Mouse (Mus musculus) forebrain, embryonic 11.5 days (tissue): ENCODE data around the gene Bag6. TPM values are rescaled to one million over a fixed set of nuclear protein-coding genes. Genes with fewer than 3 reads are reported as not detected.

Experiments
- ATAC-seq: fragments of 200-750 bp; cut with Nextera tagmentation; replicated peaks from 2 replicates; pipeline ENCODE4 v1.8.0; 2017; ENCODE audit warnings: moderate TSS enrichment; ENCODE audit not compliant: low FRiP score
- DNase-seq: peaks from one replicate; pipeline ENCODE4 v3.0.0-alpha.2; 2017; ENCODE audit warnings: low spot score
- H3K27ac ChIP-seq: fragments of 300-500 bp; sonication (generic); 2 replicates; pipeline ENCODE4 v1.5.1; 2014; ENCODE audit warnings: low read depth, low read length
- H3K27me3 ChIP-seq: fragments of 300-500 bp; sonication (generic); 2 replicates; pipeline ENCODE4 v1.6.1; 2014; ENCODE audit warnings: mild to moderate bottlenecking, low read length, mixed read lengths; ENCODE audit not compliant: control insufficient read depth, insufficient read depth
- H3K36me3 ChIP-seq: fragments of 300-500 bp; sonication (generic); 2 replicates; pipeline ENCODE4 v1.6.1; 2014; ENCODE audit warnings: mild to moderate bottlenecking, low read length, moderate library complexity, mixed read lengths; ENCODE audit not compliant: control insufficient read depth, insufficient read depth
- H3K4me1 ChIP-seq: fragments of 300-500 bp; sonication (generic); replicated peaks from 2 replicates; pipeline ENCODE4 v1.6.1; 2014; ENCODE audit warnings: low read length, mixed read lengths; ENCODE audit not compliant: control insufficient read depth, insufficient read depth
- H3K4me2 ChIP-seq: fragments of 300-500 bp; sonication (generic); 2 replicates; pipeline ENCODE4 v1.6.1; 2014; ENCODE audit warnings: low read depth, mild to moderate bottlenecking, low read length, moderate library complexity, mixed read lengths; ENCODE audit not compliant: severe bottlenecking
- H3K4me3 ChIP-seq: fragments of 300-500 bp; sonication (generic); 2 replicates; pipeline ENCODE4 v1.5.1; 2014; ENCODE audit warnings: low read depth, low read length
- H3K9ac ChIP-seq: fragments of 300-500 bp; sonication (generic); 2 replicates; pipeline ENCODE4 v1.6.1; 2014; ENCODE audit warnings: low read length
- H3K9me3 ChIP-seq: fragments of 300-500 bp; sonication (generic); 2 replicates; pipeline ENCODE4 v1.6.1; 2016; ENCODE audit warnings: low read length, mixed read lengths; ENCODE audit not compliant: control insufficient read depth
- WGBS: fragments of 180-500 bp; shearing (Covaris S2); extraction: QIAGEN DNeasy Blood & Tissue Kit; methylation state at CpG from one replicate; pipeline ENCODE4 v1.1.7; 2014; 5-methylcytosine and 5-hydroxymethylcytosine counted together
- microRNA-seq: library from miRNA; unstranded; fragments of <30 nt; microRNA quantifications from one replicate; pipeline ENCODE4, GENCODE M21; 2016; ENCODE audit not compliant: insufficient number of aligned reads
- polyA plus RNA-seq: library from polyadenylated mRNA; unstranded; fragments of >200 nt; fragmentation: Nextera tagmentation; extraction: Ambion mirVana; gene quantifications from 2 replicates; pipeline ENCODE4 v1.2.1, GENCODE M21; 2014

The Bag6 gene
- polyA plus RNA-seq, 1 experiment from 2014 or later, result 96.6 TPM

DNA sequence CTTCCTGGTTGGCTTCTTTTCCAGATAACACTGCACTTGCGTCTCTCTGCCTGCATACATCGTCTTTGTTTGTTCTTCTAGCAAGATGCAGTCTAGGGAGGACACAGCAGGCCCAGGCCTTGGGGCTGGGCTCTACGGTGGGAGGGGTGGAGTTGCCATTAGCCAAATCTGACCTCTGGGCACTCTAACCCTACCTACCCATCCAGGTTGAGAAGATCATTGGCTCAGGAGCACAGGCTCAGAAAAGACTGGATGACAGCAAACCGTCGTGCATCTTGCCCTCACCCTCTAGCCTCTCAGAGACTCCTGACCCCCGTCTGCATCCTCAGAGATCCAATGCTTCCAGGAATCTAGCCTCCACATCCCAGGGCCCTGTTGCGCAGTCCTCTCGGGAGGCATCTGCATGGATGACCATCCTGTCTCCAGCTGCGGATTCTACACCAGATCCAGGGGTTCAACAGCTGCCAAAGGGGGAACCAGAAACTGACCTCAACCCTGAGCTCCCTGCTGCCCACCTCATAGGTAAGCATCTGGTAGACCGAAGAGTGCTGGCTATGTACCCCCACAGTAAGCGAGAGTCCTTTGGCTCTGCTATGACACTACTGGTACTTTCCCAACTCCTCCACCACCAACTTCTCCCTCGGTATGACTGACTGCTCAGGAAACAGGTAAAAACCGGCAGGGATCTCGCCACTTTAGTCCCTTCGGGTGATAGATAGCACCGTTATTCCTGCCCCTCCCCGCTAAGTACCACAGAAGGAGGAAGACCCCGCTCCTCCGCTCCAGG is 60.1 kb downstream of the Bag6 start:
- no peak for ATAC-seq
- 49% methylated on average over 18 of the region's 19 CpGs for WGBS
- H3K27ac ChIP-seq, result no peak overlapping the region

DNA sequence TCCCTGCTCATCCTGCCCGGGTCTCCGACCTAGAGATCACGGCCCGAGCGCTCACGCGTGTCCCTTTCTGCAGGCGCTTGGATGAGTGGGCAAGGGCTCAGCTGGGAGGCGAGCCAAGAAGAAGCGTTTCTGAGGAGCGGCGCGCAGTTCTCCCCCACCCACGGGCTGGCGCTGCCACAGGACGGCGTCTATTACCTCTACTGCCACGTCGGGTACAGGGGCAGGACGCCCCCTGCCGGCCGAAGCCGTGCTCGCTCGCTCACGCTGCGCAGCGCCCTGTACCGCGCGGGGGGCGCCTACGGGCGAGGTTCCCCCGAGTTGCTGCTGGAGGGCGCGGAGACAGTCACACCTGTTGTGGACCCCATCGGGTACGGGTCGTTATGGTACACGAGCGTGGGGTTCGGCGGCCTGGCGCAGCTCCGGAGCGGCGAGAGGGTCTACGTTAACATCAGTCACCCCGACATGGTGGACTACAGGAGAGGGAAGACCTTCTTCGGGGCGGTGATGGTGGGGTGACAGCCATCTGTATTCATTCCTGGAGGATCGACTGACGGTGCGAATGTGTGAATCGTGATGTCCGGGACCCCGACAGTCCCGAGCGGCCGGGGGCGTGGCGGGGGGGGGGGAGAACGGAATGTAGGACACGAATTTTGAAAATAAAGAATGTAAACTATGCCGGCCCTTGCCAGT is 60.8 kb downstream of the Bag6 start:
- 2% methylated on average over 66 of the region's 66 CpGs for WGBS
- Histone ChIP-seq H3K4me1 (peaks cover 3% of the 10 kb centered on the region; the same call in 1 of the 2 replicates), H3K27me3 (peaks cover 20% of the 10 kb centered on the region), H3K4me3 (peak overlapping the region; percentile 32), H3K9ac (peak overlapping the region; percentile 32), H3K27ac (no peak overlapping the region), H3K4me2 (peak overlapping the region; percentile 59), H3K36me3 (no peaks in the 10 kb centered on the region), H3K9me3 (no peaks in the 10 kb centered on the region)
- ATAC-seq, result peak; percentile 72
- DNase-seq, result peak; percentile 86

More for the DNA sequence above, 60.1 kb downstream of the Bag6 start:
- DNase-seq, result no peak
- Histone ChIP-seq H3K9me3 (no peaks in the 10 kb centered on the region), H3K36me3 (no peaks in the 10 kb centered on the region), H3K4me2 (peak overlapping the region; percentile 59), H3K9ac (peak overlapping the region; percentile 32), H3K27me3 (peaks cover 18% of the 10 kb centered on the region), H3K4me3 (peak overlapping the region; percentile 32), H3K4me1 (peaks cover 3% of the 10 kb centered on the region; the same call in 1 of the 2 replicates)

DNA sequence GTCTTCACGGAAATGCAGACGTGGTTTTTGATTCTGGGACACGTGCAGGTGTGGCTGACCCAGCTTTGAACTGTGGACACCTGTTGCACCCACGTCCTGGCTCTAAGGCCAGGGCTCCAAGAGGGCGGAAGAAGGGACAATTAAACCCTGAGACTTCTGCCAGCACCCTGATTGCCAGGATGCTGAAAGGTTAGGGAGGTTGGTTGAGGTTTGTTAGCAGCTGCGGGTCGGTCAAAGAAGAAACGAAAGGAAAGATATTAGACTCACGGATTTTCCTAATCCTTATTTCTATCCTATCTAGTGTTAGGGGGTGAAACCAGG is 61.3 kb downstream of the Bag6 start:
- ATAC-seq (no peak), DNase-seq (no peak)
- Histone ChIP-seq H3K36me3 (no peaks in the 10 kb centered on the region), H3K27me3 (peaks cover 20% of the 10 kb centered on the region), H3K4me1 (peaks cover 3% of the 10 kb centered on the region; the same call in 1 of the 2 replicates), H3K27ac (no peak overlapping the region), H3K9me3 (no peaks in the 10 kb centered on the region), H3K4me3 (peak overlapping the region; percentile 32; the same call in 1 of the 2 replicates), H3K4me2 (peak overlapping the region; percentile 59), H3K9ac (no peak overlapping the region; the same call in 1 of the 2 replicates)
- WGBS, result 31% methylated on average over 9 of the region's 9 CpGs

Small RNA genes within 50 kb of the gene (microRNA-seq; reads per million reads assigned to microRNA genes)
- not detected for gene Mir6973a

Other genes starting within 250 kb of the Bag6 start
- gene C2, start 236.9 kb upstream of the Bag6 start, polyA plus RNA-seq, result 1.1 and 1.7 TPM in 2 replicates
- gene Ehmt2, start 236.7 kb upstream of the Bag6 start, polyA plus RNA-seq, result 90.4 and 96.8 TPM in 2 replicates
- not detected in 2 replicates for gene Slc44a4, start 220.7 kb upstream of the Bag6 start, polyA plus RNA-seq
- gene Neu1, start 203.9 kb upstream of the Bag6 start, polyA plus RNA-seq, result 12.8 and 13.4 TPM in 2 replicates
- 0.24 TPM in 1 of 2 replicates, not detected in the other for gene Hspa1b, start 175.9 kb upstream of the Bag6 start, polyA plus RNA-seq
- not detected in 2 replicates for gene Gm20481, start 165.3 kb upstream of the Bag6 start, polyA plus RNA-seq
- 1.6 TPM in 2 replicates for gene Hspa1a, start 163.0 kb upstream of the Bag6 start, polyA plus RNA-seq
- 1.7 and 1.8 TPM in 2 replicates for gene Hspa1l, start 162.5 kb upstream of the Bag6 start, polyA plus RNA-seq
- gene Lsm2, start 153.3 kb upstream of the Bag6 start, polyA plus RNA-seq, result 288 and 292 TPM in 2 replicates
- 169 and 174 TPM in 2 replicates for gene Vars, start 134.2 kb upstream of the Bag6 start, polyA plus RNA-seq
- gene Vwa7, start 118.6 kb upstream of the Bag6 start, polyA plus RNA-seq, result 0.15 and 0.27 TPM in 2 replicates
- gene Sapcd1, start 107.2 kb upstream of the Bag6 start, polyA plus RNA-seq, result 4.0 and 4.1 TPM in 2 replicates
- 5.8 and 7.9 TPM in 2 replicates for gene Msh5, start 88.4 kb upstream of the Bag6 start, polyA plus RNA-seq
- gene Clic1, start 85.2 kb upstream of the Bag6 start, polyA plus RNA-seq, result 67.7 and 74.5 TPM in 2 replicates
- 489 and 543 TPM in 2 replicates for gene Ddah2, start 76.1 kb upstream of the Bag6 start, polyA plus RNA-seq
- gene Ly6g6c, start 69.8 kb upstream of the Bag6 start, polyA plus RNA-seq, result 0.20 TPM in 1 of 2 replicates, not detected in the other
- 1.3 and 1.6 TPM in 2 replicates for gene Mpig6b, start 69.0 kb upstream of the Bag6 start, polyA plus RNA-seq
- 0.39 and 0.57 TPM in 2 replicates for gene Ly6g6e, start 58.3 kb upstream of the Bag6 start, polyA plus RNA-seq
- 1.7 and 1.8 TPM in 2 replicates for gene Ly6g6d, start 57.1 kb upstream of the Bag6 start, polyA plus RNA-seq
- gene Ly6g6f, start 49.6 kb upstream of the Bag6 start, polyA plus RNA-seq, result 0.72 and 0.88 TPM in 2 replicates
- 52.6 and 53.8 TPM in 2 replicates for gene Abhd16a, start 45.9 kb upstream of the Bag6 start, polyA plus RNA-seq
- not detected in 2 replicates for gene Ly6g5c, start 26.9 kb upstream of the Bag6 start, polyA plus RNA-seq
- gene Ly6g5b, start 19.8 kb upstream of the Bag6 start, polyA plus RNA-seq, result 1.4 and 1.9 TPM in 2 replicates
- 29.5 and 33.7 TPM in 2 replicates for gene Gpank1, start 13.7 kb upstream of the Bag6 start, polyA plus RNA-seq
- 296 and 297 TPM in 2 replicates for gene Csnk2b, start 13.1 kb upstream of the Bag6 start, polyA plus RNA-seq
- 8.6 and 8.7 TPM in 2 replicates for gene D17H6S53E, start 8.8 kb upstream of the Bag6 start, polyA plus RNA-seq
- 0.64 and 0.88 TPM in 2 replicates for gene Apom, start 3.1 kb upstream of the Bag6 start, polyA plus RNA-seq
- gene Prrc2a, start 29.7 kb downstream of the Bag6 start, polyA plus RNA-seq, result 277 and 281 TPM in 2 replicates
- 2.9 and 3.5 TPM in 2 replicates for gene Aif1, start 40.9 kb downstream of the Bag6 start, polyA plus RNA-seq
- gene Lst1, start 53.3 kb downstream of the Bag6 start, polyA plus RNA-seq, result 3.8 and 4.7 TPM in 2 replicates
- gene Ltb, start 59.3 kb downstream of the Bag6 start, polyA plus RNA-seq, result 0.17 and 0.41 TPM in 2 replicates
- gene Tnf, start 66.8 kb downstream of the Bag6 start, polyA plus RNA-seq, result not detected in 2 replicates
- not detected in 2 replicates for gene Lta, start 70.2 kb downstream of the Bag6 start, polyA plus RNA-seq
- gene Gm16181, start 85.7 kb downstream of the Bag6 start, polyA plus RNA-seq, result 0.85 TPM in 1 of 2 replicates, not detected in the other
- gene Atp6v1g2, start 98.5 kb downstream of the Bag6 start, polyA plus RNA-seq, result 12.1 and 14.2 TPM in 2 replicates
- 4.3 and 5.5 TPM in 2 replicates for gene Nfkbil1, start 100.6 kb downstream of the Bag6 start, polyA plus RNA-seq
- 717 and 756 TPM in 2 replicates for gene Ddx39b, start 106.6 kb downstream of the Bag6 start, polyA plus RNA-seq
- 45.8 and 51.2 TPM in 2 replicates for gene H2-D1, start 127.6 kb downstream of the Bag6 start, polyA plus RNA-seq
- not detected in 2 replicates for gene H2-Q1, start 185.2 kb downstream of the Bag6 start, polyA plus RNA-seq
- gene H2-Q2, start 207.1 kb downstream of the Bag6 start, polyA plus RNA-seq, result 0.31 and 0.53 TPM in 2 replicates
- 1.7 and 2.1 TPM in 2 replicates for gene H2-Q4, start 244.4 kb downstream of the Bag6 start, polyA plus RNA-seq